Mouse (Mus musculus): ENCODE measurements around the gene Htr6.

The Htr6 gene

DNA sequence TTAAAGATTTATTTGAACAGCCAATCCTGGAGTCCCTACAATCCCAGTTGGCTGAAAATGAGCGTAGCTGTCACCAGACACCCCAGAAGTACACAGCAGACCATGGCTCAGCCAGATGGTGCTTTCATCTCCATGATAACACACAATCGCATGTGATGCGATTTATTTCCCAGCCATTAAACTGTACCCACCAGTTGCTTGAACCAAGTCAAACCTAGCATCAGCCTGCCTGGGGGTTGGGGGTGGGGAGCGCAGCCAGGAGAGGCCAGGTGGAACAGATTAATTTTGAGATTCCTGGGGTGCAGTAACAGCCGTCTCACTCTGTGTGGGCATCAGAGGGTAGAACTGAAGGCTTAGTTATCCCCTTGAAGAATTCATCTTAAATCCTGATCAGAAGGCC is 29.0 kb downstream of the Htr6 start:
- 78% methylated on average over 5 of the region's 5 CpGs for WGBS

DNA sequence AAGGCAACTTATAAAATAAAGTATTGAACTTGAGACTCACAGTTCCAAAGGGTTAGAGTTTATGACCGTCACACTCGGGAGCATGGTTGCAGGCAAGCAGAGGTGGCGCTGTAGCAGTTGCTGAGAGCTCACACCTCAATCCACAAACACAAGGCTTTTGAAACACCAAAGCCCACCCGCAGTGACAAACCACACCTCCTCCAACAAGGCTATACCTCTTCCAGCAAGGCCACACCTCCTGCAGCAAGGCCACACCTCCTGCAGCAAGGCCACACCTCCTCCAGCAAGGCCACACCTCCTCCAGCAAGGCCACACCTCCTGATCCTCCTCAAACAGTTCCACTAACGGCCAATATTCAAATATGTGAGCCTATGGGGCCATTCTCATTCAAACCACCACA is 30.8 kb downstream of the Htr6 start:
- WGBS = 96% methylated on average over 5 of the region's 5 CpGs

DNA sequence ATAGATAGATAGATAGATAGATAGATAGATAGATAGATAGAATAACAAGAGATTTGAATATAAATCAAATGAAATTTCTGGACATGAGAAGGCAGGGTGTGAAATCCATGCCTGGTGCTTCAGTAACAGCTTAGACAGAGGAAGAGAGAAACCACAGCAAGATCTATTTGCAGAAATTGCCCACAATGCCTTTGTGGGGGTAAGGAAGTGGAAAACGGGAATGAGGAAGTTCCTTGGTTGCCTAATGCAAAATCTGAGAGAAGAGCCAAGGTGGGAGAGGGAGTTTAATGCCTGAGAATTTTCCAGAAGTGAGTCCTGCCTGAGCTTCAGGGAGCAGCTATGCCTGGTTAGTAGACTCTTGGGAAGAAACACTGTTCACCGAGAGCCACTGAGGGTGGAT is 31.8 kb downstream of the Htr6 start:
- 83% methylated on average over 2 of the region's 2 CpGs for WGBS

DNA sequence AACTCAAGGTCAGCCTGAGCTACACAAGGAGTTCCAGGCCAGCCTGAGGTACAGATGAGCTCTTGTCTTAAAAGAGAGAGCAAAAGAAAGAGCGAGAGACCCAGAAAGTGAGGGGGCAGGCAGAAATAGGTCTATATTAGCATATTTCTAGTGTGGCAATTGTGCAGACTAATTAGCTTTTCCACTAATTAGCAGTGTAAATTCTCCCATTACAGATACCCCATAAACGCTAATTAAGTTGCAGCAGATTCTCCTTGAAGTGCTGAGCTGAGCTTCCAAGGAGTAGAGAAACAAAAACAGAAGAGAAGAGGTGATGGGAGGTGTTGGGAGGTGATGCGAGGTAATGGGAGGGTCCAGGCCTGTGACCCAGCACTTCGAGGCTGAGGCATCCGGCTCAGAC is 32.8 kb downstream of the Htr6 start:
- 67% methylated on average over 5 of the region's 5 CpGs for WGBS

DNA sequence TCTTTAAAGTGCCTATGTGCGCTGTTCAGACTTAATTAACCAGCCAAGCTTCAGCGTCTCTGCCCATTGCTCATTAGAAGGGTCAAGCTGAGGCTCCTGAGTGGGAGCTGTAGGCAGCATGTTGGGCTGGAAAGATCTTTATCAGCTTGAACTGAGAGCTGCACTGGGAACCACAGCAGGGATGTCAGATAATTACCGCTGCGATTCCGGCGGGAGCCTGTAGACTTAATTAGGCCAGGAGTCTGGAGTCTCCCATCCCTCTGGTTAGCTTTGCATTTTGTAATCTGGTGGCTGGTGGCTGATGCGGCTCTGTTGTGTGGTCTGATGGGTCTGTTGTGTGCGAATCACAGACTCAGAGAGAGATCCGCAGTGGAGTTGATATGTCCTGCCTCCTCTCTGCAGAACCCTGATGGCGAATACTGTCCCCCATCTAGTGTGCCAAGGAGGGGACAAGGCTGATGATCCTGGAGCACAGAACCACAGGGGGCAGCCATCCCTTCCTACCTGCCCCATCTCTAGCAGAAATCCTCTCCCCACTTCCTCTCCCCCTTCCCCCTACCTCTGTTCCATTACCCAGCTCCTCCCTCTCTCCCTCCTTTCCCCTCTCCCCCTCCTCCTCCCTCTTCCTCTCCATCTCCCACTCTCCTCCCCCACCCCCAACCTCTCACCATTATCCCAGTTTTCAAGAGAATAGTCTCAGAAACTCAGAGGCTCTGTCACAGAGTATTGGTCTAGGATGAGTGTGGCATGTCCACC is 35.1 kb downstream of the Htr6 start:
- 57% methylated on average over 10 of the region's 10 CpGs for WGBS

DNA sequence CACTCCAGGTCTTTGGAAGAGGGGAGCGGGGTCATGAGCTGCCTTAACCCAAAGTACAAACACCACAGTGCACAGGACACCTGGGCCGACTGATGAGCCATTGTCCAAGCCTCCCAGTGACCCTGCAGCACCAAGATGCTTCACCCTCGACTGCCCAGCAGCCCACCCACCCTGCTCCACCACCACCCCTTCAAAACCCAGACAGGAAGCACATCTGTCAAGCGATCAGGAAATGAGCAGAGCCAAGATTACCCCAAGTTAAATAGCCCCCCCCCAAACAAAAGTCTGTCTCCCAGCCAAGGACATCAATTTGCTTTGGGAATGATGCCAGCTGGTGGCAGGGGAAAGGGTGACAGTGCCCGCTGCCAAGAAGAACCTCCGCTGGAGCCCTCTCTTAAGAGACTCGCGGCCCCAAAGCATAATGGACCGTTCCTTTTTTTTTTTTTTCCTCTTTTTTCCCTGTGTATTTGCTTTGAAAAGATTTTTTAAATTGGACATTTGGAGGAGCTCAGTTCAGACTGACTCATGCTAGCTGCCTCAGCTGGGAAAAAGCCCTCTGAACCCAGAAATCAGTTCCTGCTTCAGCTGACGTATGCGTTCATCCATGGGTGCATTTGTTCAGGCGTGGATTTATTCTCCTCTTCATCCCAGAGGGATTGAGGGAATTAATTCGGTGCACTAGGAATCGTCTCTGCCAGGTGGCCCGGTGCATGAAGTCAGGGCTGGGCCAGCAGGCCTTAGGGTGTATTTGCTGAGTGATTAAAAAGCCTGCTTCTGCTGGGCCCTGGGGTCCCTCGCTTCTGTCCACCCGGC is 37.4 kb downstream of the Htr6 start:
- WGBS = 52% methylated on average over 17 of the region's 17 CpGs

DNA sequence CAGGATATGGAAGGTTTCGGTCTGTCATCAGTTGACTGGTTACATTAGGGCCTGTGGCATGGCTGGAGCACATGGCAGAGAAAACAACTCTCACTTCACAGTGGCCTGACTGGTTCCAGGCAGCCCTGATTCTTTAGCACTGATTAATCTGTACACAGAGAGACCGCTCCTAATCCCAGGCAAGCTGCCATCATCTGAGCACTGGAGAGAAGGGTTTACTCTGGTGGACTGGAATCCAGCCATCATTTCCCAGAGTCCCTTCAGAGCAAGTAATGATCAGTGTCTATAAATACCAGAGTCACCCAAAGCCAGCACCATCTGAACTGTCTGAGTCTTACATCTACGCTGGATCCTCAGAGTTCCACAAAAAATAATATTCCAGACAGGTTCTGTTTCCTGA is 39.6 kb downstream of the Htr6 start:
- WGBS = 78% methylated on average over 3 of the region's 3 CpGs

DNA sequence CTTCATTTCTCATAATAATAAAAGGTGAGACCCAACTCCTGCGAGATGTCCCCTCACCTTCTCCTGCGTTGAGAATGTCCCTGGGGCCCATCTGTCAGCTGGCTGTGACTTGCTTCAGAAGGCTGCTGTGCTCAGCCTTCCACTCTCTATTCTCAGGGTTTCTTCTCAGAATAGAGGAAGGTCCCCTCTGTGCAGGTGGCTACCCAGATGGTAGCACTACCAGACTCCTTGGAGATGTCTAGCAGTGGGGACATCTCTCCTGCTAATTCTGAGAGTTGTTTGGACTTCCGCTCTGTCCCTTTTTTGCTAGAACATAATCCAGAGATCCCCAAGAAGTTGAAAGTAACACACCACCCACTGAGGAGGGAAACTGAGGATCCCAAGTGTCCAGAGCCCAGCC is 40.4 kb downstream of the Htr6 start:
- 68% methylated on average over 3 of the region's 3 CpGs for WGBS

DNA sequence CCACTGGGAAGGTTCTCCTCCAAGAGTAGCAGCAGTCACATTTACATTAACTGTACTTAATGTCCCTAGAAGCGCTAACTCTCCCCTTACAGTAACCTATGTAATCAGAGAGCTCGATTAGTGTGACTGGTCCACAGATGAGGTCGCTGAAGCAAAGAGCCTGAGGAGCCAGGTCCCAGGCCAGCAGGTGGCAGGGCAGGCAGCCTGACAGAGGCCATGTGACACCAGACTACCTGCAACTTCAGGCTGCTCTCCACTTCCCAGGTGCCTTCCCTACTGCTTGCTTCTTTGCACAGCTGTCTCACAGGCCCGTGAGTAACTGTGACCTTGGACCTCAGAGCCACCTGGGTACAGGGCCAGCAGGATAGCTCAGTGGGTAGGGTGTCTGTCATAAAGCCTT is 40.8 kb downstream of the Htr6 start:
- WGBS = 69% methylated on average over 4 of the region's 4 CpGs

DNA sequence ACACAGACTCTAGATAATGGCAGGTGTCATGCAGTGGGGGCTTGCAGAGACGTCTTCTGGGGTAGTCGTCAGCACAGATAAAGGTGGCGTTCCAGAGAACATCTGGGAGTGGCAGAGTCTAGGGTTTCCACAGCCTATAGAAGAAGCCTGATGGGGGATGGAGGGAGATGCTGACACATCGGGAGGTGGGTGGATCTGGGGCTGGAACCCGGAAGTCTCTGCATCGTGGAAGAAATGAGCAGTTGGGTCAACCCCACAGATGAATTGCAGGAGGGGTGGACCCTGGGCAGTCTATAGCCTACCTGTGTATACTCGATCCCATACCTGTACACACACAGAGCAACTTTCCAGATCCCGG is 41.4 kb downstream of the Htr6 start:
- 64% methylated on average over 8 of the region's 8 CpGs for WGBS

DNA sequence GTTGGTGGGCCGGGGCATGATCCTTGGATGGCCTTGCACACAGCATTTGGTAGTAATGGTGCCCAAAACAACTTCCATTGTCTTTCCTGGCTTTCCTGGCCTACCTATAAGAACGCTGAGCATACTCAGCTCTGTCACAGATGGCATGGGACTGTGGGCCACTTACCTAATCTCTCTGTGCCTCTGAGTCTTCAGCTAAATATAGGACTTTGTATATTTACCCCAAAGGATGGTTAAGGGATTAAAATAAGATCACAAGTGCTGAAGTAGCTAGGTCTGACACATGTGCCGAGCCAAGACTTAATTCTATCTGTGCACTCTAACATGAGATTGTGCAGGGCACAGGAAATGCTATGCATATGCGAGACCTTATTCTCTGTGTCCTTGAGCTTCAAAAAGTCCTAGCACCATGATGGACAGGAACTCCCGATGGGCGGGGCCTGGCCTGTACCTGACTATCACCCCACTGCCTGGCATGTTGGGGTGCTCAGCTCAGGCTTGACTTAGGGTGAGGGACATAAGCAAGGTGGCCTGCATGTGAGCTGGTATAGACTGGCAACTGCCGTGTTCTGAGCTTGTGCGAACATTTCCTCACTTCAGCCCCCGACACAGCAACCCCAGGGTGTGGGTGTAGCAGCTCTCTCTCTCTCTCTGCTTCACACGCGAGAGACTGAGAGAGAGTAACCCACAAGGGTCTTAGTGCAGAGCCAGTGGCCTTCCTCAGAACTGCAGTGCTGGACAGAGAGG is 41.9 kb downstream of the Htr6 start:
- 54% methylated on average over 11 of the region's 11 CpGs for WGBS

DNA sequence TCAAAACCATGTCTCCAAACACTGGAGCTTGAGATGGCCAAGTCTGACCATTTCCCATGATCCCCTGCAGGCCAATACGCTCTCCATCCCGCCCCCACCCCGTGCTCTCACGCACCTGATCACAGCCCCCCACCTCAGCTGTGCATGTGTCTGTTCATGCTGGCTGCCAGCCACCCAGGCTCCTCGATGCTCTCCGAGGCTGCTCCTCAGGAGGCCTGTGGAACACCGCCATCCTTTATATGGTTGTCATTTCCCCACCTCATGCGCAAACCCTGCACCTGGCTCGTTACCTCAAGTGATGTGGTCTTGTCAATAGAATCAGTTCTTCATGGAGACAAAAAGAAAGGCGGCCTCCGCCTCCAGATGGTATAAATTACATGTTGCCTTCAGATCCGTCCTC is 42.8 kb downstream of the Htr6 start:
- 66% methylated on average over 12 of the region's 12 CpGs for WGBS

DNA sequence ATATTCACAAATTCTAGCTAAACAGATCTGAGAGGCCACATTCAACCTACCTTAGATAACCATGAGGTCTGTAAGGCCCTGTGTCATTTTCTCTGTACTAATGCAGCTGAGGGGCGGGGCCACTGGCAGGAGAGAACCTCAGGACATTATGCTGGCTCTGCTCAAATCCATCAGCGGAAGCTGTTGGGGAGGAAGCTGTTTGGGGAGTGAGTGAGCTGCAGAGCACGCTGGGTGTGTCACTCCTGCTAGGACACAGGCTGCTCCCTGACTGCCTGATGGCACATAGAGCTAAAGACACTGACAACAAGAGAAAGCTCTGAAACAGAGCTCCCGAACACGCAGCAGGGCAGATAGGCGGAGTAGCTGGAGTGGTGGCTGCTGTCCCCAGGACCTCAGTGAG is 44.7 kb downstream of the Htr6 start:
- 79% methylated on average over 6 of the region's 6 CpGs for WGBS

DNA sequence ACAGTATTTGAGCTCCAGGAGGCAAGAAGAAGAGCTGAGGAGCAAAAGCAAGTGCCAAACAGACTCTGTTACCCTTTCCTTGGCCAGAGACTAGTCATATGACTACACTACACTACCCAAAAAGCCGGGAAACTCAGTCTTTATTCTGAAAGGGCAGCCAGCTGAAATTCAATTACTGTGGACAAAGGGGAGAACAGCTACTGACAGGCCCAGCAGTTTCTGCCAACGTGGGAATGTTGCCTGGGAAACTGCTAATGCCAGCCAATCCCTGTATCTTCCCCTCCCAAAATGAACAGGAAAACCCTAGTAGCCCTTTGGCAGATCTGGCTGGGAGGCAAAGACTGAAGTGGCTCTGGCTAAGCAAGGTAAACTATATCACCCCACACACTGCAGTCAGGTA is 51.0 kb downstream of the Htr6 start:
- 29% methylated on average over 2 of the region's 2 CpGs for WGBS

DNA sequence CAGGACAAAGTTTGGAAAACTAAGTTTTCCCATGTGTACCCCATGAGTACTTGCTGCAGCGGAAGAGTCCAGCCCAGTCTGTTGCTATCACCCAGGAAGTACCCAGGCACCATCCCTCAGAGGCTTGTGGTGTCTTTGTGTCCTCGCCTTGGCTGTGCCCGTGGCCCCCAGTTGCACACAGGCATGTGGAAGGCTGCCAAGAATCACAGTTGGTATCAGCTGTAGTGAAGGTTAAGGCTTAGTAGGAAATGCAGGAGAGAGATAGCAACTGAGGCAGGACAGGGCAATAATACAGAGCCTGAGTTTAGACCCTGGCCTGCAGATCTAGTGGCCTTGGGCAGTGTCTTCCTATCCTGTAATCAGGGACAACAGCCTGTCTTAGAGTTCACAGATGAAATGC is 55.0 kb downstream of the Htr6 start:
- WGBS = 75% methylated on average over 3 of the region's 3 CpGs

DNA sequence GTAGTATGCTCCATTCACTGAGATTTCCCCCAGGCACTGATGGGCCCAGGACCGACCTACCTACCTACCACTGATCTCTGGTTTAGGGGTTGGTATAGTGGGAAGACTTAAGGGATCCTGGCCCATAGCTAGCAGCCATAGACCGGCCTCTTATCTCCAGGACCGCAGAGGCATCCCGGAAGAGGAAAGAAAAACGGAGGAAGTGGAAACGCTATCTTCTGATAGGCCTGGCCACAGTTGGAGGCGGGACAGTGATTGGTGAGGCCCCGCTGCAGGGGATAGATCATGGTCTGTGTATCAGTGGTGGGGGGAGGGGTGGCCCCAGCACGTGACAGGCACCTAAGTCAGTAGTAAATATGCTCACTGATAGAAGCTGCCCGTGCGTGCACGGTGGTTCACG is 56.0 kb downstream of the Htr6 start:
- 84% methylated on average over 13 of the region's 13 CpGs for WGBS

DNA sequence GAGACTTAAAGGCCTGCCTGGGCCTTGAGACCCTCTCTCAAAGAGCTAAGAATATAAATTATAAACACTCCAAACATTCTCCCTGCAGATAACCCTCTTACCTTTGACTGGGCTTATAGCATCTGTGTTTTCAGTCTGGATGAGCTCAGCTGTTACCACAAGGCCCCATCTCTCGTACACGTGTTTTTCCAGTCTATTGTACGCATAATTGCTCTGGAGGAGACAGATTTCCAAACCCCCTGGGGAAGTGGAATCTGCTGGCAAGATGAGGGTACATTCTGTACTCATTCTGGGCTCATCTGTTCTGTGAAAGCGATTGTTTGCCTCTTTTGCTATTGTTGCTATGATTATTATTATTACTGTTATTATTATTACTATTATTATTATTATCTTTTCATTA is 56.4 kb downstream of the Htr6 start:
- 74% methylated on average over 4 of the region's 4 CpGs for WGBS

DNA sequence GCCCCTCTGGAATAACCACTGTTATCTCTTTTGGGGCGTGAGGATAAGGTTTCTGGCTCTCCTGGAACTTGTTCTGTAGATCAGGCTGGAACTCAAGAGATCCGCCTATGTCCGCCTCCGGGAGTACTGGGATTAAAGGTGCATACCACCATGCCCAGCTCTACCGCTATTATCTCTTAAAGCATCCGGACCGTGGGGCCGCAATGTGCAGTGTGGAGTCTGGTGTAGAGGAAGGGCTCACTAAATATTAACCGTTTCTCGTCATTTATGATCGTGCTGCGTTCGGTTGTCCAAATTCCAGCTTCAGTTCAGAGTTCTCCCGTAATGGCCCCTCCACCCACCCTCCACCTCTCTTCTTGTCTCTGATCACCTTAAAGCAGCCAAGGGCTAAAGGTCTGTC is 57.0 kb downstream of the Htr6 start:
- WGBS = 95% methylated on average over 14 of the region's 14 CpGs

DNA sequence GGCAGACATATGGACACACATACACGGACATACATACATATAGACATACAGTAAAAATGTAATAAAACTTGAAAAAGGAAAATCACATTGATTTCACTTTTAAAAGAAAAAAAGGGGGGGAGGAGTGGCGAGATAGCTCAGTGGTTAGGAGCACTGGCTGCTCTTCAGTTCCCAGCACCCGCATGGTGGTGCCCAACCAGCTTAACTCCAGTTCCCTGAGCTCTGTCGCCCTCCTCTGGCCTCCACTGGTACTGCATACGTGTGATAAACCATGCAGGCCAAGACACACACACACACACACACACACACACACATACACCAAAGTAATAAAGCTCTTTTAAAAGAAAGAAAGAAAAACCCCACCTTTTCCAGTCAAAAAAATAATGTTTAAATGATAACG is 60.6 kb downstream of the Htr6 start:
- WGBS = 87% methylated on average over 6 of the region's 6 CpGs

DNA sequence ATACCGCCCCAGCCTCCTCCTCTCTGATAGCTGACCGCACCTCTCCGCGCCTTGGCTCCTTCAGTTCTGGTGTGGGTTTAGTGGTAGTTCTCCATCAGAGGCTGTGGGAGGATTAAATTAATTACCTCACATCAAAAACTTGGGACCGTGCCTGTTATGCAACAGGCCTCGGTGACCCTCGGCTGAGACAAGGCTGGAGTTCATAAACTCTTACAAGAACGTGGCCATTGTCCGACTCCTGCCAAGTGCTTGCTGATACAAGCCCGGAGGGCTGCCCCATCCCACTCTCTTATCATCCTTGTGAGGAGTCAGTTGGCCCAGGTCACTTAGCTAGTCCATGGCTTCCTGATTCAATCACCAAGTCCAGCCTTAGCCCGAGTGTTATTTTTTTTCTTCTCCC is 62.1 kb downstream of the Htr6 start:
- 91% methylated on average over 11 of the region's 11 CpGs for WGBS

DNA sequence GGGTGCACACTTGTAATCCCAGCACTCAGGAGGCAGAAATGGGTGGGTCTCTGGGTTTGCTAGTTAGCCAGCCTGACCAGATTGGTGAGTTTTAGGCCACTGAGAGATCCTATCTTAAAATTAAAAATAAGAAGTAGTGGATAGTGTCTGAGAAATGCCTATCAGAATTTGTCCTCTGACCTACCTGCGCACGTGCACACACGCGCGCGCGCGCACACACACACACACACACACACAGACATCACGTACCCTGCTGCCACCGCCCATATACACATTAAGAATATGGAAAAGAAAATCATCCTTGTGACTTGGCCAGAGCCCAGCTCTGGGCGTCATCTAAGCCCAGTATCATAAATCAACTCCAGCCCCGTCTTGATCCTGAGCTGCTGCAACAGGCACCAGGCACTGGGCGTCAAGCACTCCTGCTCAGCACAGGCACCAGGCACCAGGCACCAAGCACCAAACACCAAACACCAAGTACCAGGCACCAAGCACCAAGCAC is 64.1 kb downstream of the Htr6 start:
- 95% methylated on average over 13 of the region's 13 CpGs for WGBS
